Comparison of ENCODE assay signal across 15 mouse cellular contexts in genomic region chr17:82199981-82200380, GRCm38 (mm10).
DNase-seq lines count a peak whose midpoint lies in the region.
"Had no signal": no experiment of that assay in that cellular context is flagged by ENCODE, and none has a peak within 500 bp of the region (broad histone marks: within the 10 kb centered on the region; RNA-seq: fewer than 3 reads in every experiment).

No protein-coding gene starts in this region.

- DNase-seq in ES-CJ7 (ENCODE audit: low read depth, low spot score) (peak; percentile 85), R1 (ENCODE audit: low read depth, low spot score) (peak; percentile 82), ZHBTc4 (ENCODE audit: low read depth, low spot score) (peak; percentile 61)
- no peak for DNase-seq in kidney, postnatal 36 days
- DNase-seq in heart, adult 18-20 months, result no peak
- DNase-seq: adrenal gland, adult 2 months; adrenal gland, postnatal 10 days; adrenal gland, postnatal 25 days; B cell, adult 2 months; cerebellum, adult 11 months; cerebellum, adult 18-20 months; cerebellum, adult 8-10 months; cerebellum, adult 9-11 months; cerebellum, postnatal 36 days; embryo, embryonic 11 days had no signal

Comparison
In these comparisons a context has a peak if more than half of its experiments do, and no peak if none do; other contexts are left out.
1. DNase-seq: peak in ES-CJ7 (single experiment), R1 (single experiment) and ZHBTc4 (single experiment); none in kidney, postnatal 36 days (0 of 2) and heart, adult 18-20 months (0 of 2).